Mouse (Mus musculus) cerebellum, adult (tissue): ENCODE measurements around the gene Ucn3.

Source experiments
- ATAC-seq: cut with Nextera tagmentation; 2 replicates; pipeline ENCODE4 v1.9.2; 2017; ENCODE audit warnings: mild to moderate bottlenecking, moderate library complexity, mixed read lengths; ENCODE audit not compliant: insufficient number of reproducible peaks, low FRiP score, low TSS enrichment

Ucn3 gene

DNA sequence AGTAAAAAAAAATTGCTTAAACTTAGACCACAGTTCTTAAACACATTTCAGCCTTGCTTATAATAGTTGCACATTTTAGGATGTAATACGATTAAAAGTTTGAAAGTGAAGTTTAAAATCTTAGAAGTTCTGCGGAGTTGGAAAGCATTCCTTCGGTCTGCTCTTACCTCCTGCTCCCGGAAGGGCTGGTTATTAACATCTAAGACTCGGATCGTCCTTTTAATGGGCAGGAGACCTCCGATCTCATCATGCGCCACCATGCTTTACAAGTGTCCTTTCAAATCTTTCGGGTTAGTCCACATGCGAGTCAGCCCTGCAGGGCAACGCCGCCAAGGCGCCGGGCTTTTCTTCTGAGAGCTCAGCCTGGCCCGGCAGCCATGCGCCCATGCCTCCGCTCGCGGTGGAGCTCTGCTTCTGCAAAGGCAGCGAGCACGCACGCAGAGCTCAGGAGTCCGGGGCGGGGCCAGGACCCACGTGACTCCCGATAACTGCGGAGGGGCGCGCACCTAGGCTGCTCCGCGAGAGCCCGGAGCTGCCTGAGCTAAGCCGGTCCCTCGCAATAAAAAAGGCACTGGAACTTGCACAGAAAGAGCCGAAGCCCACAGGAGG is 51.9 kb downstream of the Ucn3 start:
- peak; percentile 94 for ATAC-seq

DNA sequence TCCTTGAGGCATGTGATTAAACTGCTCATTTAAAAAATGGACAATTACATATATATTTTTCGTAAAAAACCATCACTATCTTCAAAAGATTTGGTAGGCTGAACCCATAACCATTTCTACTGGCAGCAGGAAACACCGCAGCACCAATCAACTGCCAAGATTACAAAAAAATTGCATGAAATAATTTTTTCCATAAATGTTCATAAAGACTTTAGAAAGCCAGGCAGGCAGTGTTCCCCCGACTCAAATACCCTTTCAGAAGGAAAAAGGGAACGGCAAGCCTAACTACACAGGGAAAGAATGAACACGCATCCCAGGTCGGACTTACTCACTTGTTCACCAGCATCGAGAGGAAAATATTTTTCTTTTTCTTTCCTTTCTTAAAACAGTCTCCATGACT is 52.5 kb downstream of the Ucn3 start:
- no peak for ATAC-seq

DNA sequence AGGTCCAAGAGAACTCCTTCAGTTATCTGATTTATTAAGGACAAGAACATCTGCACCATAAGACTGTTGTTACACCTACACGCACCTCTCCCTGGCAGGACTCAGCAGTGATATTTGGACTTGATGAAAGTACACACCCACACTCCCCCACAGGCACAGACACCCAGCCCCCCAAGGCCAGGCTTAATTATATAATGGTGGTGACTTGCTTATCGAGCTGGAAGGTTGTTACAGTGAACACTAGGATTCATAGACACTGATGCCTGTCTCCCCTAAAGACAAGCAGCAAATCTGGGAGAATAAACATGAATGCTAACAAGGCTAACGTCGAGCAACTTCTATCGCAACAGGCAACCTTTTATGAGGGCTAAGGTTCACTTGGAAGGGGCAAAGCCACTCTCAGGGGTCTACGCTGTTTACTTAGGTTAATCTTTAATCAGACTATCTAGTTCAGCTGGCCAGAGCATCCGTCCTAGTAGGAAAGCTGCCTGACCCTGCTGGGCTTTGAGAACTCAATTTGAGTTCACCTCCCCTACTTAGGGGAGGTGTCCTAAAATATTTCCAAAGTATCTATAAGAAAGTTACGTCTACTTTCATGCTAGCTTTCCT is 53.6 kb downstream of the Ucn3 start:
- no peak for ATAC-seq
